13 mouse cellular contexts compared by ENCODE assay signal in genomic region chr7:58686573-58686972, GRCm38 (mm10). TPM values are rescaled to one million over a fixed set of nuclear protein-coding genes. Genes with fewer than 3 reads are reported as not detected.
A peak's percentile ranks its signal among the peaks of the same experiment; 100 is the strongest.
DNase-seq lines count a peak whose midpoint lies in the region; ATAC-seq lines count a peak whose summit lies in the region.
"Had no signal": no experiment of that assay in that cellular context is flagged by ENCODE, and none has a peak within 500 bp of the region (broad histone marks: within the 10 kb centered on the region; RNA-seq: fewer than 3 reads in every experiment).

No protein-coding gene starts in this region.

- no peak overlapping the region for H3K4me2 ChIP-seq in forebrain, embryonic 14.5 days (ENCODE audit: low read length)
- no peak overlapping the region for H3K4me2 ChIP-seq in forebrain, embryonic 13.5 days
- no peak overlapping the region for H3K4me2 ChIP-seq in liver, embryonic 12.5 days
- H3K4me2 ChIP-seq: hindbrain, embryonic 13.5 days; neural tube, embryonic 12.5 days had no signal

- H3K27ac ChIP-seq in forebrain, embryonic 14.5 days (ENCODE audit: low read depth, low read length), result no peak overlapping the region
- H3K27ac ChIP-seq in forebrain, embryonic 13.5 days, result no peak overlapping the region
- H3K27ac ChIP-seq in liver, embryonic 12.5 days, result no peak overlapping the region
- H3K27ac ChIP-seq in embryonic facial prominence, embryonic 10.5 days (replicated peaks), result no peak overlapping the region
- H3K27ac ChIP-seq: hindbrain, embryonic 13.5 days; macrophage; neural tube, embryonic 12.5 days had no signal

- 86% methylated on average over 5 of the region's 5 CpGs for WGBS in forebrain, embryonic 14.5 days
- WGBS in forebrain, embryonic 13.5 days, result 83% methylated on average over 5 of the region's 5 CpGs
- 39% methylated on average over 5 of the region's 5 CpGs for WGBS in liver, embryonic 12.5 days (ENCODE audit: insufficient replicate concordance)
- 74% methylated on average over 5 of the region's 5 CpGs for WGBS in embryonic facial prominence, embryonic 10.5 days

- H3K4me3 ChIP-seq in forebrain, embryonic 14.5 days (ENCODE audit: low read depth, low read length), result no peak overlapping the region
- no peak overlapping the region for H3K4me3 ChIP-seq in forebrain, embryonic 13.5 days
- H3K4me3 ChIP-seq in liver, embryonic 12.5 days, result no peak overlapping the region
- H3K4me3 ChIP-seq in megakaryocyte, embryonic 14.5 days (replicated peaks), result peak overlapping the region; percentile 13
- no peak overlapping the region for H3K4me3 ChIP-seq in embryonic facial prominence, embryonic 10.5 days
- H3K4me3 ChIP-seq: hindbrain, embryonic 13.5 days; neural tube, embryonic 12.5 days had no signal

- peaks cover 5% of the 10 kb centered on the region for H3K4me1 ChIP-seq in forebrain, embryonic 14.5 days (ENCODE audit: control insufficient read depth, insufficient read depth, low read length)
- peaks cover 12% of the 10 kb centered on the region for H3K4me1 ChIP-seq in forebrain, embryonic 13.5 days
- no peaks in the 10 kb centered on the region for H3K4me1 ChIP-seq in liver, embryonic 12.5 days
- H3K4me1 ChIP-seq in megakaryocyte, embryonic 14.5 days, result peaks cover 10% of the 10 kb centered on the region
- no peaks in the 10 kb centered on the region for H3K4me1 ChIP-seq in embryonic facial prominence, embryonic 10.5 days
- H3K4me1 ChIP-seq: neural tube, embryonic 12.5 days had no signal

- DNase-seq in forebrain, embryonic 14.5 days (ENCODE audit: low spot score), result no peak
- DNase-seq in CD4-positive helper T cell, adult 2 months (ENCODE audit: low read depth, low spot score), result peak; percentile 76
- DNase-seq in adrenal gland, postnatal 4 days (ENCODE audit: low spot score in 2 of 2), result no peak
- no peak for DNase-seq in embryonic facial prominence, embryonic 10.5 days (ENCODE audit: low spot score)
- no peak for DNase-seq in left cerebral cortex, postnatal 4 days
- DNase-seq: heart, adult 18-20 months; right cerebral cortex, postnatal 14 days had no signal

- H3K36me3 ChIP-seq in forebrain, embryonic 14.5 days (ENCODE audit: control insufficient read depth, insufficient read depth, low read length), result no peaks in the 10 kb centered on the region
- H3K36me3 ChIP-seq in forebrain, embryonic 13.5 days (ENCODE audit: poor library complexity, severe bottlenecking), result no peaks in the 10 kb centered on the region
- no peaks in the 10 kb centered on the region for H3K36me3 ChIP-seq in liver, embryonic 12.5 days
- no peaks in the 10 kb centered on the region for H3K36me3 ChIP-seq in megakaryocyte, embryonic 14.5 days (replicated peaks; ENCODE audit: low read length)
- H3K36me3 ChIP-seq in embryonic facial prominence, embryonic 10.5 days (replicated peaks), result no peaks in the 10 kb centered on the region
- H3K36me3 ChIP-seq: hindbrain, embryonic 13.5 days; neural tube, embryonic 12.5 days had no signal

- no peaks in the 10 kb centered on the region for H3K9me3 ChIP-seq in forebrain, embryonic 14.5 days (replicated peaks; ENCODE audit: control insufficient read depth, low read length)
- H3K9me3 ChIP-seq in forebrain, embryonic 13.5 days (replicated peaks), result no peaks in the 10 kb centered on the region
- no peaks in the 10 kb centered on the region for H3K9me3 ChIP-seq in liver, embryonic 12.5 days (replicated peaks)
- H3K9me3 ChIP-seq in megakaryocyte, embryonic 14.5 days, result no peaks in the 10 kb centered on the region
- H3K9me3 ChIP-seq in embryonic facial prominence, embryonic 10.5 days, result no peaks in the 10 kb centered on the region
- H3K9me3 ChIP-seq: hindbrain, embryonic 13.5 days; neural tube, embryonic 12.5 days had no signal

- no peaks in the 10 kb centered on the region for H3K27me3 ChIP-seq in forebrain, embryonic 14.5 days (replicated peaks; ENCODE audit: control insufficient read depth, insufficient read depth, low read length)
- H3K27me3 ChIP-seq in forebrain, embryonic 13.5 days, result no peaks in the 10 kb centered on the region
- no peaks in the 10 kb centered on the region for H3K27me3 ChIP-seq in liver, embryonic 12.5 days (replicated peaks)
- no peaks in the 10 kb centered on the region for H3K27me3 ChIP-seq in megakaryocyte, embryonic 14.5 days (replicated peaks)
- no peaks in the 10 kb centered on the region for H3K27me3 ChIP-seq in embryonic facial prominence, embryonic 10.5 days (replicated peaks; ENCODE audit: low read depth, poor library complexity, severe bottlenecking)
- H3K27me3 ChIP-seq: hindbrain, embryonic 13.5 days; neural tube, embryonic 12.5 days had no signal

- 0 out of 2 replicates have a peak, but pooled peaks have one; percentile 23 for ATAC-seq in forebrain, embryonic 14.5 days
- no peak for ATAC-seq in forebrain, embryonic 13.5 days
- 0 out of 2 replicates have a peak, but pooled peaks have one; percentile 35 for ATAC-seq in liver, embryonic 12.5 days

- no peak overlapping the region for H3K9ac ChIP-seq in forebrain, embryonic 14.5 days (ENCODE audit: low read length)
- no peak overlapping the region for H3K9ac ChIP-seq in forebrain, embryonic 13.5 days
- H3K9ac ChIP-seq in liver, embryonic 12.5 days, result no peak overlapping the region
- H3K9ac ChIP-seq: hindbrain, embryonic 13.5 days; neural tube, embryonic 12.5 days had no signal

- intact Hi-C loops in left cerebral cortex, postnatal 4 days (cut with DNase I), result no loop called here

RNA-seq across cellular contexts. Expression of gene Atp10a, which starts 30.6 kb away (rescaled TPM):
- 0.93 and 1.1 TPM in 2 replicates for polyA plus RNA-seq in forebrain, embryonic 14.5 days (2014; fragmentation: Nextera tagmentation; extraction: Ambion mirVana)
- 1.5 and 1.6 TPM in 2 replicates for polyA plus RNA-seq in forebrain, embryonic 13.5 days (2015; fragmentation: Nextera tagmentation; extraction: Ambion mirVana)
- polyA plus RNA-seq in liver, embryonic 12.5 days (2016; fragmentation: Nextera tagmentation; extraction: Ambion mirVana), result 1.8 and 2.0 TPM in 2 replicates
- 1.3 TPM in 1 of 2 replicates, not detected in the other for polyA plus RNA-seq in megakaryocyte, embryonic 14.5 days (2012; ENCODE audit: insufficient read depth, low replicate concordance)
- total RNA-seq in adrenal gland, postnatal 4 days (2021), result 10 to 100 TPM; 37.8 to 42.1 TPM
- polyA plus RNA-seq in embryonic facial prominence, embryonic 10.5 days (2016; fragmentation: Nextera tagmentation; extraction: Ambion mirVana), result 2.2 and 2.8 TPM in 2 replicates
- total RNA-seq in left cerebral cortex, postnatal 4 days (2021), result 1 to 10 TPM; 3.4 to 3.7 TPM
